ENCODE assay signal across 16 mouse cellular contexts in the genomic region with DNA sequence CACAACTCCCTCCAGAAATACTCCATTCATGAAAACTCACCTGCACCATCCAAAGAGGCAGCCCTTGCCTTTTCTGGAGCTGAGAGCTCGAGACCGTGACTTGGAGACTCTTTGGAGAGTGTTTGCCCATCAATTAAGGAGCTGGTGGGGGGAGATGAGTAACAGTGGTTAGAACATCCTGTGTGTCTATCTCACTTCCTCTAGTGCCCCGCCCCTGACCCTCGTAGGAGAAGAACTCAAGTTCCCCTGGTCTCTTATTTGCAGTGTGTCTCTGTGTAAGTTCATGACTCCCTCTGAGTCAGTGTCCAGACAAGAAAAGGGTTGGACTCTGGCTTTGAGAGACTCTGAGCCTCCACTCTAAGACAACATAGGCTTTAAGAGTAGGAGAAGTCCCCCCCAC. TPM values are rescaled to one million over a fixed set of nuclear protein-coding genes. Genes with fewer than 3 reads are reported as not detected.
DNase-seq lines count a peak whose midpoint lies in the region; ATAC-seq and TF ChIP-seq lines count a peak whose summit lies in the region.
"Had no signal": no experiment of that assay in that cellular context is flagged by ENCODE, and none has a peak within 500 bp of the region (broad histone marks: within the 10 kb centered on the region; RNA-seq: fewer than 3 reads in every experiment).

No protein-coding gene starts in this region.

- peak; percentile 52 for DNase-seq in A20 (ENCODE audit: low read depth, low spot score)
- DNase-seq in CD8-positive naive resting alpha-beta T cell, adult 2 months (ENCODE audit: low read depth in 2 of 2, low spot score in 2 of 2) = peak; percentile 38 to 55
- DNase-seq in stomach, postnatal 0 days (ENCODE audit: low spot score) = no peak
- no peak for DNase-seq in layer of hippocampus, postnatal 14 days (ENCODE audit: low spot score in 2 of 2)
- no peak for DNase-seq in kidney, adult 8-10 months
- DNase-seq in midbrain, embryonic 10.5 days (ENCODE audit: low spot score) = no peak
- DNase-seq: cerebellum, adult 2 months; kidney, adult 11 months had no signal

- TF ChIP-seq CTCF in stomach, postnatal 0 days (IDR thresholded peaks at IDR 0.05; ENCODE audit: low read depth) = no peak

- no peaks in the 10 kb centered on the region for H3K9me3 ChIP-seq in stomach, postnatal 0 days (ENCODE audit: control insufficient read depth, low read length)
- no peaks in the 10 kb centered on the region for H3K9me3 ChIP-seq in midbrain, embryonic 10.5 days (replicated peaks)
- H3K9me3 ChIP-seq: embryonic facial prominence, embryonic 12.5 days; forebrain, embryonic 12.5 days; limb, embryonic 10.5 days; liver, embryonic 15.5 days; megakaryocyte, embryonic 14.5 days had no signal

- H3K4me2 ChIP-seq in stomach, postnatal 0 days (replicated peaks; ENCODE audit: low read depth) = no peak overlapping the region
- H3K4me2 ChIP-seq: embryonic facial prominence, embryonic 12.5 days; forebrain, embryonic 12.5 days; heart, embryonic 11.5 days; liver, embryonic 15.5 days had no signal

- no peaks in the 10 kb centered on the region for H3K27me3 ChIP-seq in stomach, postnatal 0 days (ENCODE audit: control insufficient read depth, insufficient read depth, low read length)
- H3K27me3 ChIP-seq in midbrain, embryonic 10.5 days (ENCODE audit: low read depth, poor library complexity, severe bottlenecking) = no peaks in the 10 kb centered on the region
- H3K27me3 ChIP-seq: embryonic facial prominence, embryonic 12.5 days; forebrain, embryonic 12.5 days; liver, embryonic 15.5 days had no signal

- H3K4me3 ChIP-seq in stomach, postnatal 0 days (ENCODE audit: low read depth, low read length) = no peak overlapping the region
- H3K4me3 ChIP-seq in midbrain, embryonic 10.5 days = no peak overlapping the region
- H3K4me3 ChIP-seq: embryonic facial prominence, embryonic 12.5 days; forebrain, embryonic 12.5 days; layer of hippocampus, adult 2 months; limb, embryonic 10.5 days; liver, embryonic 15.5 days had no signal

- H3K36me3 ChIP-seq in stomach, postnatal 0 days (ENCODE audit: control insufficient read depth, insufficient read depth, low read length) = no peaks in the 10 kb centered on the region
- no peaks in the 10 kb centered on the region for H3K36me3 ChIP-seq in midbrain, embryonic 10.5 days
- H3K36me3 ChIP-seq: embryonic facial prominence, embryonic 12.5 days; forebrain, embryonic 12.5 days; limb, embryonic 10.5 days; liver, embryonic 15.5 days had no signal

- H3K4me1 ChIP-seq in stomach, postnatal 0 days (replicated peaks; ENCODE audit: control insufficient read depth, insufficient read depth) = no peaks in the 10 kb centered on the region
- no peaks in the 10 kb centered on the region for H3K4me1 ChIP-seq in midbrain, embryonic 10.5 days
- H3K4me1 ChIP-seq: embryonic facial prominence, embryonic 12.5 days; forebrain, embryonic 12.5 days; liver, embryonic 15.5 days had no signal

- 53% methylated on average over 4 of the region's 4 CpGs for WGBS in stomach, postnatal 0 days
- WGBS in midbrain, embryonic 10.5 days = 87% methylated on average over 4 of the region's 4 CpGs

- peak overlapping the region; percentile 78 for H3K27ac ChIP-seq in stomach, postnatal 0 days (replicated peaks)
- no peak overlapping the region for H3K27ac ChIP-seq in midbrain, embryonic 10.5 days (replicated peaks)
- H3K27ac ChIP-seq: embryonic facial prominence, embryonic 12.5 days; forebrain, embryonic 12.5 days; layer of hippocampus, adult 2 months; limb, embryonic 10.5 days; liver, embryonic 15.5 days had no signal

- TF ChIP-seq EP300 in stomach, postnatal 0 days (optimal IDR thresholded peaks at IDR 0.05) = no peak

- ATAC-seq in inflammation-experienced regulatory T-cells, adult 6 months = peak; percentile 98
- peak; percentile 55 for ATAC-seq in stomach, postnatal 0 days (ENCODE audit: low FRiP score, low TSS enrichment)

- no peak overlapping the region for H3K9ac ChIP-seq in stomach, postnatal 0 days (ENCODE audit: low read length)
- H3K9ac ChIP-seq: embryonic facial prominence, embryonic 12.5 days; forebrain, embryonic 12.5 days; liver, embryonic 15.5 days had no signal

RNA-seq across cellular contexts. Expression of a gene that starts 19.1 kb away (rescaled TPM):
- polyA plus RNA-seq in inflammation-experienced regulatory T-cells, adult 6 months (2017; shearing (Covaris generic)) = 10 to 100 TPM; 59.4 to 69.2 (median 67.4) TPM
- 57.7 and 68.3 TPM in 2 replicates for polyA plus RNA-seq in stomach, postnatal 0 days (2015; fragmentation: Nextera tagmentation; extraction: Ambion mirVana)
- 100 to 1,000 TPM; 115 TPM for total RNA-seq in layer of hippocampus, postnatal 14 days (2021)
- polyA plus RNA-seq in midbrain, embryonic 10.5 days (2016; fragmentation: Nextera tagmentation; extraction: Ambion mirVana) = 7.4 and 12.9 TPM in 2 replicates

RNA-seq across cellular contexts. Expression of a gene that starts 56.1 kb away (rescaled TPM):
- 1 to 10 TPM; 3.7 to 8.5 (median 5.6) TPM for polyA plus RNA-seq in inflammation-experienced regulatory T-cells, adult 6 months (2017; shearing (Covaris generic))
- 5.5 and 6.2 TPM in 2 replicates for polyA plus RNA-seq in stomach, postnatal 0 days (2015; fragmentation: Nextera tagmentation; extraction: Ambion mirVana)
- total RNA-seq in layer of hippocampus, postnatal 14 days (2021) = 10 to 100 TPM; 25.6 to 30.8 TPM
- 3.1 and 3.2 TPM in 2 replicates for polyA plus RNA-seq in midbrain, embryonic 10.5 days (2016; fragmentation: Nextera tagmentation; extraction: Ambion mirVana)

RNA-seq across cellular contexts. Expression of a gene that starts 56.4 kb away (rescaled TPM):
- polyA plus RNA-seq in inflammation-experienced regulatory T-cells, adult 6 months (2017; shearing (Covaris generic)) = 100 to 1,000 TPM; 110 to 244 (median 135) TPM
- polyA plus RNA-seq in stomach, postnatal 0 days (2015; fragmentation: Nextera tagmentation; extraction: Ambion mirVana) = 105 TPM in 2 replicates
- total RNA-seq in layer of hippocampus, postnatal 14 days (2021) = 100 to 1,000 TPM; 210 to 214 TPM
- 113 and 124 TPM in 2 replicates for polyA plus RNA-seq in midbrain, embryonic 10.5 days (2016; fragmentation: Nextera tagmentation; extraction: Ambion mirVana)

Comparison
In these comparisons a context has a peak if more than half of its experiments do, and no peak if none do; other contexts are left out.
1. DNase-seq: peak in A20 (single experiment) and CD8-positive naive resting alpha-beta T cell, adult 2 months (2 of 2); none in stomach, postnatal 0 days (single experiment), layer of hippocampus, postnatal 14 days (0 of 2), kidney, adult 8-10 months (0 of 2) and midbrain, embryonic 10.5 days (single experiment).